Mouse (Mus musculus): ENCODE measurements around the gene Tnnc2.

DNA sequence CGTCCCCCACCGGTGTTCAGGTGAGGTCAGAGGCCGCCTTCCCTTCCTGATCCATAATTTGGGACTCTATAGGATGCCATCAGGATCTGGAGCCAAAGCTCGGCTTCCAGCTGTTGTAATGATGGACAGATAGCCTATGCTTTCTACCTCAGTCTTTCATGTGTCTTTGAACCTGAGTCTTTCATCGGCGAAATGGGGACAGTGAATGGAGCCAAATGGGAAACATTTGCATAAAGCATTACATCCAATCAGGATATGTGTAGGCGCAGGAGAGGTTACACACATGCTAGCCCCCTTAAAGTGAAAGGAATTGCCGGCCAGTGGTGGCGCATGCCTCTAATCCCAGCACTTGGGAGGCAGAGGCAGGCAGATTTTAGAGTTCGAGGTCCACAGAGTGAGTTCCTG is 43.4 kb upstream of the Tnnc2 start:
- TF ChIP-seq CTCF (IDR thresholded peaks at IDR 0.05; ENCODE audit: extremely low read depth, insufficient read length, insufficient replicate concordance, low read depth, low read length) = no peak; the same call in 1 of the 2 replicates
- no peak for TF ChIP-seq POLR2A (IDR thresholded peaks at IDR 0.05; ENCODE audit: low read depth, low read length)

Data from small intestine, adult 2 months (tissue).